Mouse (Mus musculus): ENCODE measurements around the gene Fam222b. TPM values are rescaled to one million over a fixed set of nuclear protein-coding genes. Genes with fewer than 3 reads are reported as not detected.
A peak's percentile ranks its signal among the peaks of the same experiment; 100 is the strongest.

Gene Fam222b
- polyA plus RNA-seq, 1 experiment from 2014 or later, result 22.3 TPM

DNA sequence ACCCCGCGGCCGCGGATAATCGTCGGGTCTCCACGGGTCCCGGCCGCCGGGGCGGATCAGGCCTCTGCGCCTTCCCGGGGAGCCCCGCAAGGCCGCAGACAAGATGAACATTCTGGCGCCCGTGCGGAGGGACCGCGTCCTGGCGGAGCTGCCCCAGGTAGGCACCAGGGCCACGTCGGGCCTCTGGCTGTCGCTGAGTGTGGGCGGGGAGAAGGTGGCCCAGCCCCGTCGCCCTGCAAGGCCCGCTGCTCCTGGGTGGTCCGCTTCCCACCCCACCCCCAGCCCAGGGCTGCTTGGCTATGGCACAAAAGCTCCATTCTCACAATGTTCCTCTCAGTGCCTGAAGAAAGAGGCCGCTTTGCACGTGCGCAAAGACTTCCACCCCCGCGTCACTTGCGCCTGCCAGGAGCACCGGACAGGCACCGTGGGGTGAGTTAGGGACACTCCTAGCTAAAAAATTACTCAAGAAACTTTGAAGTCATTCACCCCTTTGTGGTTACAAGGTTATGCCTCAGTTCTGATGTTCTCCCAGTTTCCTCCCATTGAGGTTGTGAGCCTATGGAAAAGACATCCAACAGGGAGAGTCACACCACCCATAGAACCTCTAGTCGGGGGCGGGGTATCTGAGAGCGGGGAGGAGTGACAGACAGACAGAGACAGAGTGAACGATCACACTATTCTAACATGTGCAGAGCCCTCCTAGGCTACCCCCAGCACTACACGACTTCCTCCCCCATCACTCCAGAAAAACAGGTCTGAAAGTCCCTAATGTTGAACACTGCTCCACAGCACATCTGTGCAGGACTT is 95.0 kb downstream of the Fam222b start:
- Histone ChIP-seq H3K36me3 (replicated peaks) (peaks cover 31% of the 10 kb centered on the region), H3K9ac (peak overlapping the region; percentile 90), H3K27me3 (no peaks in the 10 kb centered on the region), H3K4me3 (replicated peaks) (peak overlapping the region; percentile 73), H3K9me3 (no peaks in the 10 kb centered on the region), H3K4me2 (peak overlapping the region; percentile 63), H3K27ac (peak overlapping the region; percentile 96), H3K4me1 (peaks cover 20% of the 10 kb centered on the region)
- ATAC-seq (ENCODE audit: low FRiP score), result peak; percentile 87
- WGBS, result under 1% methylated on average over 42 of the region's 42 CpGs

DNA sequence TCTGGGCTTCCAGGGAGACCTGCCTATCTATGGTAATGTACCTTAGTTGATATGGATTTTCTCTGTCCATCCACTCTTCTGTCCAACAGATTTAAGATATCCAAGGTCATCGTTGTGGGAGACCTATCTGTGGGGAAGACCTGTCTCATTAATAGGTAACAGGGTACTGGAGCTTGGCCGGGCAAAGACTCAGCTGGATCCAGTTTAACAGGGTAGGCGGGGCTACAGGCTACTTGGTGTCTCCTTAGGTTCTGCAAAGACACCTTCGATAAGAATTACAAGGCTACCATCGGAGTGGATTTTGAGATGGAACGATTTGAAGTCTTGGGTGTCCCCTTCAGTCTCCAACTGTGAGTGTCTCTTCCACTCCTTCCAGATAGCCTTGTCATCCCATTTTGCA is 95.6 kb downstream of the Fam222b start:
- H3K9me3 ChIP-seq, result no peaks in the 10 kb centered on the region
- H3K36me3 ChIP-seq (replicated peaks), result peaks cover 31% of the 10 kb centered on the region
- no peaks in the 10 kb centered on the region for H3K27me3 ChIP-seq
- peak overlapping the region; percentile 63 for H3K4me2 ChIP-seq
- 72% methylated on average over 6 of the region's 6 CpGs for WGBS
- H3K27ac ChIP-seq, result peak overlapping the region; percentile 96
- ATAC-seq (ENCODE audit: low FRiP score), result no peak
- peak overlapping the region; percentile 73 for H3K4me3 ChIP-seq (replicated peaks)
- H3K4me1 ChIP-seq, result peaks cover 26% of the 10 kb centered on the region
- H3K9ac ChIP-seq, result no peak overlapping the region

DNA sequence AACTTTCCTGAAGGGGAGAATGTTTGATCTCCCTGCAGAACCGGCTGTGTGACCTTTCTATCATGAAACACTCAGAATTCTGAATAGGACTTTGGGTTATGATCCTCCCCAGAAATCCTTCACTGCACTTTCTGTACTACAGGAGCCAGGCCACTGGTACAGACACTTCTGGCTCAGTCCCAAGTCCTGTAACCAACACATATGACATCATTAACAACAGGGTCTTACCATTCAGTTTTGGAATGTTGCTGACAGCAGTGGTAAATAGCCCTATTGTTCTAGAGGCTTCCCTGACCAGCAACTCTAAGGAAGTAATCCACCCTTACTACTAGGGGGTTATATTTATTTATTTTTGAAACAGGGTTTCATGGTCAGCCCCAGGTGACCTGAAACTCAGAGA is 98.7 kb downstream of the Fam222b start, which contains the start of gene Proca1:
TSS of gene Proca1 (plus strand) at position 280 of the 400 bp plus-strand sequence.
- no peak within 1 kb of the TSS for H3K4me3 ChIP-seq (replicated peaks)
- no peaks in the 10 kb centered on the region for H3K9me3 ChIP-seq
- H3K9ac ChIP-seq, result no peak within 1 kb of the TSS
- H3K27me3 ChIP-seq, result 0 out of 2 replicates have a peak, but pooled peaks cover 4% of the 10 kb centered on the region
- peaks cover 23% of the 10 kb centered on the region for H3K4me1 ChIP-seq
- H3K36me3 ChIP-seq (replicated peaks), result peaks cover 31% of the 10 kb centered on the region
- no peak within 1 kb of the TSS for H3K27ac ChIP-seq
- ATAC-seq (ENCODE audit: low FRiP score), result no peak
- WGBS, result 90% methylated on average over 1 of the region's 1 CpGs
- H3K4me2 ChIP-seq, result peak within 1 kb of the TSS; percentile 48

- WGBS, result 6% methylated on average over 30 of the region's 30 CpGs
- H3K36me3 ChIP-seq (replicated peaks), result peaks cover 31% of the 10 kb centered on the region
- no peak overlapping the region for H3K27ac ChIP-seq
- H3K9me3 ChIP-seq, result no peaks in the 10 kb centered on the region
- H3K27me3 ChIP-seq, result 0 out of 2 replicates have a peak, but pooled peaks cover 4% of the 10 kb centered on the region
- peak overlapping the region; percentile 48 for H3K4me2 ChIP-seq
- peak overlapping the region; percentile 33 for H3K4me3 ChIP-seq (replicated peaks)
- ATAC-seq (ENCODE audit: low FRiP score), result peak; percentile 55
- H3K4me1 ChIP-seq, result peaks cover 20% of the 10 kb centered on the region
- no peak overlapping the region for H3K9ac ChIP-seq
These were observed 100.1 kb downstream of the Fam222b start for GRCm38 (mm10) chr11:78194411-78195100.

- Histone ChIP-seq H3K27me3 (0 out of 2 replicates have a peak, but pooled peaks cover 4% of the 10 kb centered on the region), H3K4me3 (replicated peaks) (peak overlapping the region; percentile 33), H3K9me3 (no peaks in the 10 kb centered on the region), H3K27ac (no peak overlapping the region), H3K36me3 (replicated peaks) (peaks cover 30% of the 10 kb centered on the region), H3K4me1 (peaks cover 13% of the 10 kb centered on the region), H3K9ac (no peak overlapping the region), H3K4me2 (peak overlapping the region; percentile 48)
- 59% methylated on average over 23 of the region's 23 CpGs for WGBS
- no peak for ATAC-seq (ENCODE audit: low FRiP score)
These were observed 100.8 kb downstream of the Fam222b start for GRCm38 (mm10) chr11:78195101-78195863.

GRCm38 (mm10) chr11:78202372-78202771 is 107.9 kb downstream of the Fam222b start:
- Histone ChIP-seq H3K9ac (no peak overlapping the region), H3K4me1 (peaks cover 7% of the 10 kb centered on the region), H3K4me3 (replicated peaks) (no peak overlapping the region), H3K27ac (no peak overlapping the region), H3K27me3 (no peaks in the 10 kb centered on the region), H3K36me3 (replicated peaks) (peaks cover 37% of the 10 kb centered on the region), H3K4me2 (no peak overlapping the region), H3K9me3 (no peaks in the 10 kb centered on the region)
- 94% methylated on average over 3 of the region's 3 CpGs for WGBS
- no peak for ATAC-seq (ENCODE audit: low FRiP score)

DNA sequence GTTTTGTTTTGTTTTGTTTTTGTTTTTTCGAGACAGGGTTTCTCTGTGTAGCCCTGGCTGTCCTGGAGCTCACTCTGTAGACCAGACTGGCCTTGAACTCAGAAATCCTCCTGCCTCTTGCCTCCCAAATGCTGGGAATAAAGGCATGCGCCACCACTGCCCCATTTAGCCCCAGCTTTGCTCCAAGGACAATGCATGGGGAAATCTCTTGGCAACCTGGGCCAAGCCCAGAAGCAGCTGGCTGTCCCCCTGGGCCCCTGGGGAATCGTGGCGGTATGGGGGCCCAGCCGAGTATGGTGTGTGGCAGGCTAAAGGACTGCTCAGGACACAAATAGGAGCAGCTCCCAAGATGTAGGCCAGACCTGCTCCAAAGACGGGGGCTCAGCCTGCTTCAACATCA is 109.8 kb downstream of the Fam222b start:
- Histone ChIP-seq H3K27me3 (no peaks in the 10 kb centered on the region), H3K4me2 (no peak overlapping the region), H3K9me3 (no peaks in the 10 kb centered on the region), H3K4me1 (peaks cover 7% of the 10 kb centered on the region), H3K27ac (0 out of 2 replicates have a peak overlapping the region, but pooled peaks have one; percentile 5), H3K9ac (no peak overlapping the region), H3K36me3 (replicated peaks) (peaks cover 56% of the 10 kb centered on the region), H3K4me3 (replicated peaks) (no peak overlapping the region)
- ATAC-seq (ENCODE audit: low FRiP score), result no peak
- 85% methylated on average over 6 of the region's 6 CpGs for WGBS

DNA sequence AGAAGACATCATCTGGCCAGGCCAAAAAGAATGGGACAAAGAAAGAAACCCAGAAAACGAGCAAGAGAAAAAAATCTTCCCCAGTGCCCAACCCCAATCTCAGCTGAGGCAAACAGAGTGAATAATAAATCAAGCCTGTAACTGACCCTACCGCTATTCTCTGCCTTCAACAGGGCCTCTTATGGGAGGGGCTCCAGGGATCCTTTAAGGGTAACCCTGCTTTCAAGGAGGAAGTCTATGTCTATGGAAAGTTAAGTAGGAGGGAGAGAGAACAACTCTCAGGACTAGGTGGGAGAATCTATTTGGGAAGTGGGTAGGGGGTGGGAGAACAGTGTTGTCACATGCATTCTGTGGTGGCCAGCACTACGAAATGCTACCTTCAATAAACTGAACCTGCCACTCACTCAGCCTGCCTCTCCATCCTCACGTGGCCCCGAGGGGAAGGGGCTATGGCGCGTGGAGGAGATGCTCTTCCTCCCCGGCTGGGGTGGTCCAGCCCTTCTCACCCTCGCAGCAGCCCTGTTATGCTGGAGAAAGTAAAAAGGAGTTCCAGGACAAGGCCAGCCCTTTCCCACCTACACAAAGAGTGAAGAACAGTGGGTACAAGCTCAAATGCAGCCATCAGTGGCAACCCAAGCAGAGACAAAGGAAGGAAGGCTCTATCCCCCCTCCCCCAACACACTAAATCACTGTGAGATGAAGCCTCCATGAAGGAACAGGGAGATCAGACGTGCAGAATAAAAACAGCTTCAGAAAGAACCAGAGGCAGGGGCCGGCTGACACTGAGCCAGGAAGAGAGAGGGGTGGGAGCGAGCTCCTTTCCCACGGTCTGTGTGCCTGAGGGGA is 111.1 kb downstream of the Fam222b start:
- no peak for ATAC-seq (ENCODE audit: low FRiP score)
- no peak overlapping the region for H3K4me2 ChIP-seq
- H3K4me1 ChIP-seq, result peaks cover 7% of the 10 kb centered on the region
- H3K9me3 ChIP-seq, result no peaks in the 10 kb centered on the region
- H3K9ac ChIP-seq, result no peak overlapping the region
- WGBS, result 73% methylated on average over 13 of the region's 13 CpGs
- H3K27me3 ChIP-seq, result no peaks in the 10 kb centered on the region
- H3K36me3 ChIP-seq (replicated peaks), result peaks cover 69% of the 10 kb centered on the region
- no peak overlapping the region for H3K4me3 ChIP-seq (replicated peaks)
- peak overlapping the region; percentile 48 for H3K27ac ChIP-seq

MicroRNAs encoded within 50 kb of the gene (microRNA counts, 519-probe panel; counts per million panel counts)
- microRNA mmu-miR-144 (2,759 counts per million, percentile 20 among the panel's probes with 10 or more counts), microRNA mmu-miR-451 (3,532 counts per million, percentile 34 among the panel's probes with 10 or more counts)

Small RNAs within 50 kb of the gene (microRNA-seq; reads per million reads assigned to microRNA genes)
- 37.9 reads per million, percentile 41 among the genes with 10 or more reads in this experiment for gene Mir144
- gene Mir451a, result not detected
- not detected for gene Mir451b
- gene Mir7653, result not detected

Other genes with a start within 250 kb of the Fam222b start
- 14.5 and 16.5 TPM in 2 replicates for gene Pipox, start 200.6 kb upstream of the Fam222b start, polyA plus RNA-seq (2016; fragmentation: Nextera tagmentation; extraction: Ambion mirVana)
- gene Sez6, start 163.9 kb upstream of the Fam222b start, polyA plus RNA-seq (2016; fragmentation: Nextera tagmentation; extraction: Ambion mirVana), result 54.0 and 62.2 TPM in 2 replicates
- 29.1 and 29.6 TPM in 2 replicates for gene Phf12, start 111.9 kb upstream of the Fam222b start, polyA plus RNA-seq (2016; fragmentation: Nextera tagmentation; extraction: Ambion mirVana)
- 20.6 and 21.2 TPM in 2 replicates for gene Dhrs13, start 62.4 kb upstream of the Fam222b start, polyA plus RNA-seq (2016; fragmentation: Nextera tagmentation; extraction: Ambion mirVana)
- 68.5 and 69.2 TPM in 2 replicates for gene Flot2, start 56.7 kb upstream of the Fam222b start, polyA plus RNA-seq (2016; fragmentation: Nextera tagmentation; extraction: Ambion mirVana)
- 33.1 and 35.5 TPM in 2 replicates for gene Eral1, start 14.3 kb upstream of the Fam222b start, polyA plus RNA-seq (2016; fragmentation: Nextera tagmentation; extraction: Ambion mirVana)
- 121 and 127 TPM in 2 replicates for gene Traf4, start 70.9 kb downstream of the Fam222b start, polyA plus RNA-seq (2016; fragmentation: Nextera tagmentation; extraction: Ambion mirVana)
- gene Nek8, start 82.0 kb downstream of the Fam222b start, polyA plus RNA-seq (2016; fragmentation: Nextera tagmentation; extraction: Ambion mirVana), result 8.8 and 9.4 TPM in 2 replicates
- gene Tlcd1, start 82.1 kb downstream of the Fam222b start, polyA plus RNA-seq (2016; fragmentation: Nextera tagmentation; extraction: Ambion mirVana), result 5.5 and 6.9 TPM in 2 replicates
- 931 and 997 TPM in 2 replicates for gene Rpl23a, start 88.9 kb downstream of the Fam222b start, polyA plus RNA-seq (2016; fragmentation: Nextera tagmentation; extraction: Ambion mirVana)
- 44.5 and 49.8 TPM in 2 replicates for gene Rab34, start 93.8 kb downstream of the Fam222b start, polyA plus RNA-seq (2016; fragmentation: Nextera tagmentation; extraction: Ambion mirVana)
- gene Proca1, start 98.7 kb downstream of the Fam222b start, polyA plus RNA-seq (2016; fragmentation: Nextera tagmentation; extraction: Ambion mirVana), result 1.4 and 1.5 TPM in 2 replicates
- 45.1 and 48.3 TPM in 2 replicates for gene Sdf2, start 151.1 kb downstream of the Fam222b start, polyA plus RNA-seq (2016; fragmentation: Nextera tagmentation; extraction: Ambion mirVana)
- 38.9 and 43.2 TPM in 2 replicates for gene Supt6, start 151.3 kb downstream of the Fam222b start, polyA plus RNA-seq (2016; fragmentation: Nextera tagmentation; extraction: Ambion mirVana)
- 79.8 and 93.9 TPM in 2 replicates for gene 2610507B11Rik, start 167.1 kb downstream of the Fam222b start, polyA plus RNA-seq (2016; fragmentation: Nextera tagmentation; extraction: Ambion mirVana)
- gene BC030499, start 196.2 kb downstream of the Fam222b start, polyA plus RNA-seq (2016; fragmentation: Nextera tagmentation; extraction: Ambion mirVana), result 0.41 and 0.52 TPM in 2 replicates
- 63.0 and 64.7 TPM in 2 replicates for gene Spag5, start 206.9 kb downstream of the Fam222b start, polyA plus RNA-seq (2016; fragmentation: Nextera tagmentation; extraction: Ambion mirVana)
- 26.9 and 31.6 TPM in 2 replicates for gene Aldoc, start 228.3 kb downstream of the Fam222b start, polyA plus RNA-seq (2016; fragmentation: Nextera tagmentation; extraction: Ambion mirVana)
- gene Pigs, start 233.8 kb downstream of the Fam222b start, polyA plus RNA-seq (2016; fragmentation: Nextera tagmentation; extraction: Ambion mirVana), result 58.8 and 62.5 TPM in 2 replicates
- 75.6 and 76.5 TPM in 2 replicates for gene Unc119, start 248.8 kb downstream of the Fam222b start, polyA plus RNA-seq (2016; fragmentation: Nextera tagmentation; extraction: Ambion mirVana)